Mouse (Mus musculus) gastrocnemius, adult 18-20 months (tissue): ENCODE data around the gene Cpeb1. TPM values are rescaled to one million over a fixed set of nuclear protein-coding genes. Genes with fewer than 3 reads are reported as not detected.

Experiments used
- DNase-seq: peaks from one replicate; pipeline ENCODE4 v3.0.0; 2021; ENCODE audit warnings: low spot score
- total RNA-seq, 2 experiments: library from RNA; stranded (reverse); gene quantifications; 2 replicates each; pipeline ENCODE4 v1.2.3; 2021

The Cpeb1 gene
- total RNA-seq, 2 experiments from 2014 or later, result 47.5 to 67.3 TPM

GRCm38 (mm10) chr7:81372337-81372920 lies 82.8 kb downstream of the Cpeb1 start:
- DNase-seq, result peak; percentile 77

GRCm38 (mm10) chr7:81371811-81372210 lies 83.5 kb downstream of the Cpeb1 start:
- peak; percentile 15 for DNase-seq

- no peak for DNase-seq
Observed at GRCm38 (mm10) chr7:81369724-81370123, 85.5 kb downstream of the Cpeb1 start.

GRCm38 (mm10) chr7:81367946-81368345 lies 87.3 kb downstream of the Cpeb1 start:
- DNase-seq, result peak; percentile 63

GRCm38 (mm10) chr7:81356975-81357374 lies 98.3 kb downstream of the Cpeb1 start:
- DNase-seq, result no peak

GRCm38 (mm10) chr7:81356360-81356759 lies 98.9 kb downstream of the Cpeb1 start:
- peak; percentile 66 for DNase-seq

GRCm38 (mm10) chr7:81355746-81356145 lies 99.5 kb downstream of the Cpeb1 start:
- no peak for DNase-seq

- DNase-seq, result no peak
Observed at GRCm38 (mm10) chr7:81351826-81352225, 103.4 kb downstream of the Cpeb1 start.

GRCm38 (mm10) chr7:81348206-81348605 lies 107.1 kb downstream of the Cpeb1 start:
- no peak for DNase-seq

- DNase-seq, result no peak
Observed at GRCm38 (mm10) chr7:81345447-81346170, 109.7 kb downstream of the Cpeb1 start.

- peak; percentile 97 for DNase-seq
Observed at GRCm38 (mm10) chr7:81344544-81345446, 110.5 kb downstream of the Cpeb1 start, which contains the start of gene Rps17. Gene Rps17, minus strand, starts transcription at chr7:81345254.

GRCm38 (mm10) chr7:81343831-81344230 lies 111.4 kb downstream of the Cpeb1 start:
- DNase-seq, result no peak

- DNase-seq, result no peak
Observed at GRCm38 (mm10) chr7:81343316-81343715, 111.9 kb downstream of the Cpeb1 start.

- DNase-seq, result no peak
Observed at GRCm38 (mm10) chr7:81342356-81343094, 112.7 kb downstream of the Cpeb1 start.

GRCm38 (mm10) chr7:81341563-81341962 lies 113.7 kb downstream of the Cpeb1 start:
- no peak for DNase-seq

GRCm38 (mm10) chr7:81339783-81340182 lies 115.5 kb downstream of the Cpeb1 start:
- no peak for DNase-seq

GRCm38 (mm10) chr7:81338522-81338873 lies 116.8 kb downstream of the Cpeb1 start:
- no peak for DNase-seq

- no peak for DNase-seq
Observed at GRCm38 (mm10) chr7:81337785-81338521, 117.3 kb downstream of the Cpeb1 start.

- peak; percentile 52 for DNase-seq
Observed at GRCm38 (mm10) chr7:81336432-81336786, 118.9 kb downstream of the Cpeb1 start.

- no peak for DNase-seq
Observed at GRCm38 (mm10) chr7:81335705-81336431, 119.4 kb downstream of the Cpeb1 start.
